Mouse (Mus musculus): ENCODE data around the gene Cmtm7.

Gene Cmtm7

GRCm38 (mm10) chr9:114729911-114730805 lies 51.5 kb downstream of the Cmtm7 start:
- in situ Hi-C loops (cut with MboI, MseI) = loop anchor here (10.0 kb wide), 1 partner anchor 85 kb away; the partner anchor contains the start of gene Cnot10

- in situ Hi-C loops (cut with MboI, MseI) = loop anchor here (10.0 kb wide), 1 partner anchor 84 kb away; the partner anchor contains the start of gene Cnot10
Measured at GRCm38 (mm10) chr9:114728432-114728831, 53.2 kb downstream of the Cmtm7 start.

DNA sequence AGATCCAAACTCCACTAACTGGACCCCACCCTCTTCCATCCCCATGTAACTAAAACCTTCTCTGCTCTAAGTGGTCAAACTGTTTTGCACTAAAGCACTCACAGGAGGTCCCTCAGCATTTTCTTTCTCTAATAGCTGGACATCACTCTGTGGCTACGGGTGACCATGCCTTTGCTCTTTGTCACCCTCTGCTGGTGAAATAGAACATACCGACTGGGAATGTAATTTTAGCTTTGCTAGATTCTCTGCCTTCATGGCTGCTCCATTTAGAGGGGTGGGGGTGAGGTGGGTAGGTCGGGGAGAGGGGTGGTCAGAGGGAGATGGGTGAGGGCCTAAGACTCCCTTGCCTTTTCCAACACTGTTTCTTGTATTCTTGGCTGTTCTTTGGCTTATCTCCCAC lies 54.3 kb downstream of the Cmtm7 start:
- in situ Hi-C loops (cut with MboI, MseI) = loop anchor here (10.0 kb wide), 1 partner anchor 83 kb away; the partner anchor contains the start of gene Cnot10

- in situ Hi-C loops (cut with MboI, MseI) = no loop called here
Measured at GRCm38 (mm10) chr9:114716677-114717331, 64.9 kb downstream of the Cmtm7 start.

GRCm38 (mm10) chr9:114713481-114713880 lies 68.2 kb downstream of the Cmtm7 start:
- in situ Hi-C loops (cut with MboI, MseI) = no loop called here

DNA sequence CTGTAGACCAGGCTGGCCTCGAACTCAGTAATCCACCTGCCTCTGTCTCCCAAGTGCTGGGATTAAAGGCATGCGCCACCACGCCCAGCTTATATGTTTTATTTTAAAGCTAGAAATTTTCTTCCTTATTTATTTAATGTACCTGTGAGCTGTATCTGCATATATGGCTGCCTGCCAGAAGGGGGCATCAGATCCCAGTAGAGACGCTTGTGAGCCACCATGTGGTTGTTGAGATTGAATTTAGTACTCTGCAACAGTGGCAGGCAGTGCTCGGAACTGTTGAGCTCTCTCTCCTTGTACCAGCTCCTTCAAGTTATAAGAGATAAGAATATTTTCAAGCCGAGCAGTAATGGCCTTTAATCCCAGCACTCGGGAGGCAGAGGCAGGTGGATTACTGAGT lies 71.3 kb downstream of the Cmtm7 start:
- in situ Hi-C loops (cut with MboI, MseI) = no loop called here

DNA sequence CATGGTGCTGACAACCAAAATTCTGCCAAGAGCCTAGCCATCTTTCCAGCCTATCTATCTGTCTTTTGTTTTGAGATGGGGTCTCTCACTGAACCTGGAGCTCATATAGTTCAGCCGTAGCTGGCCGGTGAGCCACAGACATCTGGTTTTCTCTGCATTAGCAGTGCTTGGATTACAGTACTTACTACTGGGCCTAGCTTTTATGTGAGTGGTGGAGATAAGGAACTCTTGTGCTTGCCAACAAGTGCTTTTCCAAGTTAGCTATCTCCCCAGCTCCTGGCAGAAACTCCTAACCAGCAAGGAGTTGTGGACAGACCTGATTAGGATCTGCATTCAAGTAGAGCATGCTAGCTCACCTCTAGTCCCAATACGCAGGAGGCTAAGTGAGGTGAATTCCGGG lies 73.9 kb downstream of the Cmtm7 start:
- in situ Hi-C loops (cut with MboI, MseI) = no loop called here

All from regulatory T cell (primary cell).